ENCODE assay signal across 19 mouse cellular contexts in the genomic region with DNA sequence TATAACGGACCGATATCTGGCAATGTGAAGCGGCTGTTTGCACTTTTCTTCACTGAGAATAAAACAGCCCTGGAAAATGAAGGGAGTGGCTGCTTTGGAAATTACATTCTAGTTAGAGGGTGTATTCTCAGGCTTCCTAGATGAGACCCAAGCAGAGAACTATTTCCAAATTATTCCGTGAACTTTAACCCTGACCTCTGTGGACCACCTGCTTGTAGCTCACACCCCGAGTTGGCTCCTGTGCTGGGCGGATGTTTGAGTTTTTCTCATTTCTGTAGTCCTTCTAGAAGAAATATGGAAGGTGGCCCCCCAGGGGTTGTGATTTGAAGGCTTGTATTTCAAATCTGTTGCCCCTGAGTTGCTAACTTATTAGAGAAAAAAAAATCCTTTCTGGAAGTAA. TPM values are rescaled to one million over a fixed set of nuclear protein-coding genes. Genes with fewer than 3 reads are reported as not detected.
DNase-seq lines count a peak whose midpoint lies in the region; ATAC-seq and TF ChIP-seq lines count a peak whose summit lies in the region.
"Had no signal": no experiment of that assay in that cellular context is flagged by ENCODE, and none has a peak within 500 bp of the region (broad histone marks: within the 10 kb centered on the region; RNA-seq: fewer than 3 reads in every experiment).

No protein-coding gene starts in this region.

- WGBS in heart, embryonic 16.5 days, result 48% methylated on average over 6 of the region's 6 CpGs
- 59% methylated on average over 6 of the region's 6 CpGs for WGBS in limb, embryonic 13.5 days
- 80% methylated on average over 6 of the region's 6 CpGs for WGBS in limb, embryonic 10.5 days
- 59% methylated on average over 6 of the region's 6 CpGs for WGBS in stomach, embryonic 16.5 days

- H3K27me3 ChIP-seq in heart, embryonic 16.5 days (ENCODE audit: control insufficient read depth, insufficient read depth, low read length), result no peaks in the 10 kb centered on the region
- no peaks in the 10 kb centered on the region for H3K27me3 ChIP-seq in limb, embryonic 13.5 days
- no peaks in the 10 kb centered on the region for H3K27me3 ChIP-seq in limb, embryonic 10.5 days (ENCODE audit: low read depth, poor library complexity, severe bottlenecking)
- H3K27me3 ChIP-seq in stomach, embryonic 16.5 days (ENCODE audit: control insufficient read depth, insufficient read depth, low read length), result no peaks in the 10 kb centered on the region
- H3K27me3 ChIP-seq: CH12.LX; forebrain, embryonic 15.5 days; hindbrain, embryonic 15.5 days; liver, embryonic 15.5 days had no signal

- H3K9me3 ChIP-seq in heart, embryonic 16.5 days (replicated peaks; ENCODE audit: control insufficient read depth, low read length), result no peaks in the 10 kb centered on the region
- no peaks in the 10 kb centered on the region for H3K9me3 ChIP-seq in limb, embryonic 13.5 days
- H3K9me3 ChIP-seq in limb, embryonic 10.5 days (replicated peaks), result no peaks in the 10 kb centered on the region
- H3K9me3 ChIP-seq in stomach, embryonic 16.5 days (replicated peaks; ENCODE audit: control insufficient read depth, low read length), result 0 out of 2 replicates have a peak, but pooled peaks cover 3% of the 10 kb centered on the region
- H3K9me3 ChIP-seq: embryonic facial prominence, embryonic 10.5 days; forebrain, embryonic 15.5 days; hindbrain, embryonic 15.5 days; liver, embryonic 15.5 days had no signal

- H3K4me2 ChIP-seq in heart, embryonic 16.5 days (ENCODE audit: low read depth, low read length), result peak overlapping the region; percentile 20; the same call in 1 of the 2 replicates
- H3K4me2 ChIP-seq in limb, embryonic 13.5 days (replicated peaks), result no peak overlapping the region
- H3K4me2 ChIP-seq in stomach, embryonic 16.5 days (ENCODE audit: low read depth, low read length), result no peak overlapping the region
- H3K4me2 ChIP-seq: forebrain, embryonic 15.5 days; hindbrain, embryonic 15.5 days; liver, embryonic 15.5 days had no signal

- H3K4me1 ChIP-seq in heart, embryonic 16.5 days (ENCODE audit: control insufficient read depth, insufficient read depth, low read length), result peaks cover 16% of the 10 kb centered on the region
- peaks cover 16% of the 10 kb centered on the region for H3K4me1 ChIP-seq in limb, embryonic 13.5 days
- H3K4me1 ChIP-seq in limb, embryonic 10.5 days, result peaks cover 7% of the 10 kb centered on the region; the same call in 1 of the 2 replicates
- H3K4me1 ChIP-seq in stomach, embryonic 16.5 days (ENCODE audit: control insufficient read depth, insufficient read depth, low read length), result peaks cover 13% of the 10 kb centered on the region
- H3K4me1 ChIP-seq: liver, embryonic 15.5 days had no signal

- H3K9ac ChIP-seq in heart, embryonic 16.5 days (ENCODE audit: low read length), result no peak overlapping the region
- H3K9ac ChIP-seq in limb, embryonic 13.5 days, result no peak overlapping the region
- no peak overlapping the region for H3K9ac ChIP-seq in stomach, embryonic 16.5 days (ENCODE audit: low read length)
- H3K9ac ChIP-seq: forebrain, embryonic 15.5 days; hindbrain, embryonic 15.5 days; liver, embryonic 15.5 days had no signal

- no peaks in the 10 kb centered on the region for H3K36me3 ChIP-seq in heart, embryonic 16.5 days (ENCODE audit: control insufficient read depth, insufficient read depth)
- peaks cover 44% of the 10 kb centered on the region for H3K36me3 ChIP-seq in limb, embryonic 13.5 days
- H3K36me3 ChIP-seq in limb, embryonic 10.5 days, result no peaks in the 10 kb centered on the region
- H3K36me3 ChIP-seq in stomach, embryonic 16.5 days (ENCODE audit: control insufficient read depth, insufficient read depth, low read length), result 0 out of 2 replicates have a peak, but pooled peaks cover 3% of the 10 kb centered on the region
- H3K36me3 ChIP-seq: forebrain, embryonic 15.5 days; hindbrain, embryonic 15.5 days; liver, embryonic 15.5 days had no signal

- TF ChIP-seq CTCF in gastrocnemius, adult 2 months (IDR thresholded peaks at IDR 0.05), result no peak

- no peak for ATAC-seq in heart, embryonic 16.5 days (replicated peaks; ENCODE audit: extremely low read depth, insufficient read depth, low FRiP score)
- no peak; the same call in 1 of the 2 replicates for ATAC-seq in limb, embryonic 13.5 days (ENCODE audit: low FRiP score, low read depth)
- no peak for ATAC-seq in stomach, embryonic 16.5 days (ENCODE audit: insufficient read depth, low FRiP score)
- ATAC-seq: forebrain, embryonic 15.5 days had no signal

- peak overlapping the region; percentile 74 for H3K27ac ChIP-seq in gastrocnemius, adult 2 months
- H3K27ac ChIP-seq in heart, embryonic 16.5 days (ENCODE audit: low read length), result peak overlapping the region; percentile 68
- H3K27ac ChIP-seq in limb, embryonic 13.5 days, result peak overlapping the region; percentile 23
- H3K27ac ChIP-seq in limb, embryonic 10.5 days, result no peak overlapping the region
- H3K27ac ChIP-seq in stomach, embryonic 16.5 days (ENCODE audit: low read length), result peak overlapping the region; percentile 70
- H3K27ac ChIP-seq: embryonic facial prominence, embryonic 10.5 days; forebrain, embryonic 15.5 days; hindbrain, embryonic 15.5 days; liver, embryonic 15.5 days had no signal

- H3K4me3 ChIP-seq in gastrocnemius, adult 2 months, result peak overlapping the region; percentile 48
- H3K4me3 ChIP-seq in heart, embryonic 16.5 days (ENCODE audit: low read length), result no peak overlapping the region
- no peak overlapping the region for H3K4me3 ChIP-seq in limb, embryonic 13.5 days
- no peak overlapping the region for H3K4me3 ChIP-seq in limb, embryonic 10.5 days
- no peak overlapping the region for H3K4me3 ChIP-seq in stomach, embryonic 16.5 days (replicated peaks; ENCODE audit: low read length)
- H3K4me3 ChIP-seq: embryonic facial prominence, embryonic 10.5 days; erythroblast, embryonic 14.5 days; forebrain, embryonic 15.5 days; hindbrain, embryonic 15.5 days; liver, embryonic 15.5 days had no signal

- DNase-seq in gastrocnemius, adult 2 months, result no peak
- DNase-seq in gastrocnemius, postnatal 25 days, result no peak
- no peak for DNase-seq in heart, postnatal 4 days
- DNase-seq in limb, embryonic 10.5 days (ENCODE audit: low spot score), result no peak
- no peak for DNase-seq in urinary bladder, postnatal 14 days (ENCODE audit: low spot score)
- DNase-seq: adrenal gland, adult 8-10 months; cerebellum, adult 11 months; kidney, adult 11 months; spleen, adult 18-20 months; thymus, postnatal 14 days had no signal

- intact Hi-C loops in gastrocnemius, adult 2 months (cut with DNase I), result loop anchor here (5.0 kb wide), 1 partner anchor 214 kb away; no protein-coding TSS in a partner anchor

RNA-seq across cellular contexts. Expression of gene Mdfic, which starts 23.3 kb away (rescaled TPM):
- total RNA-seq in gastrocnemius, adult 2 months (2021), result 1 to 10 TPM; 8.9 to 9.4 TPM
- 10 to 100 TPM in 1 of 2 experiments, 1 to 10 TPM in 1; 9.3 to 10.5 TPM for total RNA-seq in gastrocnemius, postnatal 25 days (2021)
- polyA plus RNA-seq in heart, embryonic 16.5 days (2015; fragmentation: Nextera tagmentation; extraction: Ambion mirVana), result 3.9 and 4.0 TPM in 2 replicates
- total RNA-seq in heart, postnatal 4 days (2021), result 10 to 100 TPM; 25.5 to 26.0 TPM
- polyA plus RNA-seq in limb, embryonic 13.5 days (2015; fragmentation: Nextera tagmentation; extraction: Ambion mirVana), result 9.6 and 10.6 TPM in 2 replicates
- polyA plus RNA-seq in limb, embryonic 10.5 days (2016; fragmentation: Nextera tagmentation; extraction: Ambion mirVana), result 3.8 and 3.9 TPM in 2 replicates
- polyA plus RNA-seq in stomach, embryonic 16.5 days (2015; fragmentation: Nextera tagmentation; extraction: Ambion mirVana), result 5.7 and 7.0 TPM in 2 replicates
